Mouse (Mus musculus): ENCODE measurements around the gene Slc22a21.

DNA sequence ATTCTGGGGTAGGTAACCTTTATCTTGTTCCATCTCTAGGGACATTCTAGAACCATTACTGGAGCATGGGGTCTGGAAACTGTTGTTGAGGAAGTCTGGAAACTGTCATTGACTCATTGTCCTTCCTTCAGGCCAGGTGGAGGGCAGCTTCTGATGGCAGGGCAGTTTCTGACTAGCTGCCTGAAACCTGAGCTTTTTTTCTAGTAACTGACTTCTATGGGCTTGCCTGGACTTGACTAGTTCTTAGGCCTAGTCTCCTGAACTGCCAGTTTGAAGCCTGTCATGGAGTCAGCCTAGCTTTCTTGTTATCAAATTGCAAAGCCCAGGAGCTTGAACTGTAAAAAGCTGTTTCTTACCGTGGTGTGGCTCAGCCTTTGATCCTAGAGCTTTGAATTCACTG is 79.1 kb downstream of the Slc22a21 start:
- TF ChIP-seq CTCF (IDR thresholded peaks at IDR 0.05; ENCODE audit: insufficient read depth, low read length) (no peak), POLR2A (IDR thresholded peaks at IDR 0.05; ENCODE audit: borderline replicate concordance, extremely low read depth, low read depth, low read length) (no peak)
